Mouse (Mus musculus) left cerebral cortex, postnatal 10 days (tissue): ENCODE results near the gene Fam192a. TPM values are rescaled to one million over a fixed set of nuclear protein-coding genes. Genes with fewer than 3 reads are reported as not detected.

Source experiments
- DNase-seq, 2 experiments: peaks; one replicate each; pipeline ENCODE4 v3.0.0; 2021 to 2022; ENCODE audit warnings: low spot score in 2 of 2, mixed read lengths in 1 of 2; ENCODE audit errors: extremely low spot score in 1 of 2
- intact Hi-C: fragments of 180-260 bp; cut with DNase I; formaldehyde crosslinking; loops from one replicate; pipeline ENCODE4 v1.15.1; 2025
- total RNA-seq, 2 experiments: library from RNA; stranded (reverse); gene quantifications; 2 replicates each; pipeline ENCODE4 v1.2.3; 2021

Fam192a gene
- total RNA-seq, 2 experiments from 2014 or later, result 42.0 to 46.1 TPM

DNA sequence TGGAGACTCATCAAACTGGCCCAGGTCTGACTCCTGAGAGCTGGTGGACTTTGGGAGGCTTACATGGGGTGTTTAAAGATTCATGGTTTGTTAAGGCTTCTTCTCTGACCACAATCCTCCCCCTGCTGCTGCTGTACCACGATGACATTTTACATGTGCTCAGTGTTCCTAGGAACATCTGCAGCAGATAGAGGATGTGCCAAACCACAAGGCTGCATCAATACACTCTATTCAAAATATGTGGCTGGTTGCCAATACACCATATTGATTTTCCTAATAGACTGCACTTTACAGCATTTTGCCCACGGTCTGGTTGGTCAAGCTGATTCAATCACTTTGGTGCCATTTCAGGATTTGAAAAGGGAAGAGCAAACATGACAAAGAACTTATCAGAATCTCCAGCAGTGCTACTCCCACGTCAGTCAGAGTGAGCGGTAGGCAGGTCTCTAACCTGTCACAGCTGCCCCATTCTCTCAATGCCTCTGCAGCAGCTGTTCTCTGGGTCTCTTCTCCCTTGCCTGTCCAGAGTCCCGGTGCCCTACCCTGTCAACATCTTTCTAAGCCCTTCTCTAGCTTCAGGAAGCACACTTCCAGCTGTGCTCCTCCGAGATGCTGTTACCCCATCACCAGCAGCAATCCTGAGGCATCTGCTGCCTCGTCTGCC is 19.8 kb downstream of the Fam192a start:
- intact Hi-C loops, result loop anchor here (10.0 kb wide), 1 partner anchor 237 kb away; no protein-coding TSS in a partner anchor

DNA sequence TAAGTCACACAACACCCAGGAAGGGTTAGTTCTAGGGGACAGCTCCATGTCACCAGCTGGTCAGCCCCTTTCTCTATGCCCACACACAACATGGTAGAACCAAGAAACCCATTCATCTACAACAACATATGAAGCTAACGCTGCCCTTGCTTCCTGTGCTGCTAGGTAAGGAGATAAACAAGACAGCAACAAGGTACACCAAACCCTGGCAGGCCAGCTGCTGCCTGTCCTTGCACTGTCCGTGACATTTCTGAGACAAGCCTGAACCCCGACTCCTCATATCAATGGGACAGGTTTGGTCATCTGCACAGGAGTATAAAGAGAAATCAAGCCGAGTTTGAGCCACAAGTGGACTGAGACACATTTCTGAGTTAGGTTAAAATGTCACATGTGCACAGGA is 26.6 kb downstream of the Fam192a start:
- no peak for DNase-seq
- intact Hi-C loops, result no loop called here

More for the DNA sequence above, 19.8 kb downstream of the Fam192a start:
- no peak for DNase-seq

DNA sequence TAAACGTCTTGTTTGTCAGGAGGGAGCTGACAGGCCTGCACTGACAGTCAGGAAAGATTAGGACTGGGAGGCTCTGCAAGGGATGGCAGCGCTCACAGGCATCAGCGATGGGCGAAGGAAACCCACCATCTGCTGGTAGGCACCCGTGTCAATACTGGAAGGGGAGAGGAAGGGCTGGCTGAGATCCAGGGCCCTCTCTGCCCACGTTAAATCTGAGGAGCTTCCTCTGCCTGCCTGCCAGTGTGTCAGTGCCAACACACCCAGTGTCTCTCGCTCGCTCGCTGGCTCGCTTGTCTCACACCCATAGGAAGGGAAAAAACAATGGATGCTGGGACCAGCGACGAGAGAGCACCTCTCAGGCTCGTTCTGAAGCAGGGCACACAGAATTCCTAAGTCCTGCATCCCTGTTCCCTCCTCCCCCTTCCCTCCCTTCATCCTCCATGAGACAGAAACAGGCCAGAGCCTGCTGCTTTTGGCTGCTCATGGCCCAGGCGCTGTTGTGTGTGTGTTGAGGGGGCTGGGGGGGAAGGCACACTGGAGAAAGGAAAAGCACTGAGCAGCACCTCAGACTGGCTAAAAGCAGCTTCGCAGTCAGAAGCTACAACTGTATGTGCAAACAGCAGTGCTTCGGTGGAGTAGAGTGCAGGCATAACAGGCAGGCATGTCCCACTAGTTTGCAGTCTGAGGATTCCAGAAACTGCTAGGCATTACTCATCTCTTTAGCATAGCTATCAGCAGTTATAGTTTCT is 27.5 kb downstream of the Fam192a start:
- DNase-seq, result peak; percentile 80 to 82
- intact Hi-C loops, result no loop called here

DNA sequence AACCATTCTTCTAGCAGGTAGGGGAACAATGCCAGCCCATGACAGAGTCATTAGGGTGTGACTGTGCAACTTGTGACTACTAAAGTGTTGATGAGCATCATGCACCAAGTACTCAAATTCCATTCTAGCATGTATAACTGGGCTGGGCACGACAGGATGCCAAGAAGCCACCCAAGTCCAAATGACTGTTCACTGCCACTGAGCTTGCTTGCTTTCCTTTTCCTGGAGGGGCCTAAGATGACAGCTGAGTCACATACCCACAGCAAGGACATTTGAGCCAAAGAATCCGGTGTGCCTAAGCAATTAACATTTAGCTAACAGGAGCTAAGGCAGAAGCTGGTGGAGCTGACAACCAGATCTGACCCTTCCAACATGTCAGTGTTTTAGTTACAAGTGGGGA is 29.9 kb downstream of the Fam192a start:
- intact Hi-C loops, result no loop called here
- no peak for DNase-seq

DNA sequence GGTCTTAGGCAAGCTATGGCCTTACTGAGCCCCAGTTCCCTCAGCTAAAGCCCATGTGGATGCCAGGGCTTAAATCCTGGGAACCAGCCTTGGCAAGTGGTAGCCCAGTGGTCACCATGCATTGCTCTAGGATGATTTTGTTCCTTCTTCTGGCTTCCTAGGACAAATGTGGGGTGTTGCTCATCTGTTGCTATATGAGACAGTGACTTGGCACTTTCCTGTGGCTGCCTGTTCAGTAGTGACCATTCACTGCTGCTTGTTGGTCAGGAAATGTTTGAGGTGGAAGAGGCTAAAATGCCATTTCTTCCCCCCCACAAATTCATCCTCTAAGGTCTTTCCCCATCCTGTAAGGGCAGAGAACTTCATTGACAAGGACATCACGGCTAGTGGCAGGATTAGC is 32.4 kb downstream of the Fam192a start:
- DNase-seq, result no peak
- intact Hi-C loops, result no loop called here

DNA sequence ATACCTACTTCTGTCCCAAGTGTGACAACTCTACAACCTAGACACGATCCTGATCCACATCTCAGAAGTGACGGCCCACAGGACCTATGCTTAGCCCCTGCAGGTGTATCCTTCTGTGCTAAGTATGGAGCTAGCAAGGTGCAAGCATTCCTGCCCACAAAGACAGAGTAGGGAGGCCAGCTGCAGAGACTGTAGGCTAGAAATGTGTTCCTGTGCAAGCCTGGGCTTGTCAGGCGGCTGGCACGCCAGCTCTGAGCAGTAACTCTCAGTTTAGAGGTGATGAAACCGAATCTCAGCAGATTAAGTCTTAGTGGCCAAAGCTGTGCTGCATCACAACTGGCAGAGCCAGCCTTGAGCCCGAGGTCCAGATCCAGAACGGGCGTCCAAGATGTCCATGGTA is 33.7 kb downstream of the Fam192a start:
- intact Hi-C loops, result no loop called here
- no peak for DNase-seq

DNA sequence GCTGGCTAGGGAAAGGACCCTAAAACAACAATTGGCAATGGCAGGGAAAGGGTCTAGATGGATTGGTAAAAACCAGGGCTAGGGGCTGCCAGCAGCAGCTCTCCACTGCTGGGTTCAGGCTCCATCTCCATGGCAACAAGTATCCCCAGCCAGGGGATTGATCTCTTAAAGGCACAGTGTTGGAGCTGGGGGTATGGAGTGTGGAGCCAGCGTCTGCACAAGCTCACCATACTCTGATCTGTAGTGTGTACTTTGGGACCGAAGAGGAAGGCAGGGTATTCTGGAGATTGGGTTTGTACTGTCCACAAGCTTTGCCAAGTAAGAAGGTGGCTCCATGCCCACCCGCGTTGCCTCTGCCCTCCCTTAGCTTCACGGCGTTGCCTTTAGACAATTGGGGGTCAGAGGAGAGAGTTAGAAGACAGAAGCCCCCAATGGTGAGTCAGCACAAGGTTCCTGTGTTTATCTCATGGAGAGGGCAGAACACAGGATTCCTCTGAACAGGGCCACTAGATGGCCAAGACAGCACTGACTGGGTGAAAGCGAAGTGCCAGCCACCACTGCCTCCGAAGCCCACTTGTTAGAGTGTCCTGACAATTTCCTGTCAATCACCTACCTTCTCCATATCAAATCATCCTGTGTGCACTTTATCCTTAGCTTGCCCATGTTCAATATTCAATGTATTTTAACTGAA is 34.5 kb downstream of the Fam192a start:
- no peak for DNase-seq
- intact Hi-C loops, result no loop called here

DNA sequence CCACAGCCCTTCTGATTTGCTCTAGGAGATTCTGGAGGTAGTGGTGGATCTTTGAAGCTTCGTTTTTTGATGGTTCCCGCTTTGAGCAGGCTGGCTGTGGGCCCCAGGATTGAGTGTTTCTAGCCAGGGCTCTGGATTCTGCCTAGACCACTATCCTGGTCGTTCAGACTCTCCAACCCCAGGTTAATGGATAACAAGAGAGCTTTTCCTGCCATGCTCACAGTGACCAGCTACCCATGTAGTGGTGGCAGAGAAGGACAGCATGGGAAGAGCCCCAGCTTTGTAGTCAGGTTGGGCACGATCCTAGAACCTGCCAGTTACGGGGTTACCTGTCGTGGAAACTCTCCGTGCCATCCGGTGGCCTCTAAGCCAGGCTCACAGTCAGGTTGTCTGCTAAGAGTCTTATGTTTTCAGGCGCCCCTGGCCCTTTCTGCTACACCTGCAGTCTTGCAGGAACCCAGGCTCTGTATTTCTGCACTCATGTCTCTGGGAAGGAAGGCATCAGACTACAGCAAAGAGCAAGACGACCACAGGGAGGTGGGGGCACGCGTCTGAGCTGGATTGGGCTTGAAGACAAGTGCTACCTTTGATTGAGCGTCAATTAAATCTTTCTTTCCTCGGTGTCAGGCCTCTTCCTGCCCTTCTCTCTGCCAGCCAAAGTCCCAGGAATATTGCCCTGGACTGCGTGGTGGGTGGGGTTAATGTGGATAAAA is 35.2 kb downstream of the Fam192a start:
- no peak for DNase-seq
- intact Hi-C loops, result no loop called here

DNA sequence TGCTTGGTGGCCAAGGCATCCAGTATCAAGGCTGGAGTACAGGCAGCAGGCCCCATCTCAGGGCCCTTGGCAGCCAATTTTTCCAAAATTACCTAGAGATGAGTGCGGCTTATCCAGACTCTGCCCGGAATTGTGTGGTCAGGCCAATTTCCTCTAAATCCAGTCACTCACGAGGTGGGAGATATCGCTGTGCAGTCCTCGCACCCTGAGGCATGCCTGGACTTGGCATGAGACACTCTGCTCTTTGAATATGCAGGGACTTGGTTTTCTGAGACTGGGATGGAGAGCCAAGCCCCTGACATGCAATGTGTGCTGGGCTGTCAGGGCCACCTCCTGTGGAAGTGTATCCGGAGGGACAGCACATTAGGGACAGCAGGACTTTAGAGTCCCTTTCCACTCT is 35.8 kb downstream of the Fam192a start:
- intact Hi-C loops, result no loop called here
- DNase-seq, result no peak

DNA sequence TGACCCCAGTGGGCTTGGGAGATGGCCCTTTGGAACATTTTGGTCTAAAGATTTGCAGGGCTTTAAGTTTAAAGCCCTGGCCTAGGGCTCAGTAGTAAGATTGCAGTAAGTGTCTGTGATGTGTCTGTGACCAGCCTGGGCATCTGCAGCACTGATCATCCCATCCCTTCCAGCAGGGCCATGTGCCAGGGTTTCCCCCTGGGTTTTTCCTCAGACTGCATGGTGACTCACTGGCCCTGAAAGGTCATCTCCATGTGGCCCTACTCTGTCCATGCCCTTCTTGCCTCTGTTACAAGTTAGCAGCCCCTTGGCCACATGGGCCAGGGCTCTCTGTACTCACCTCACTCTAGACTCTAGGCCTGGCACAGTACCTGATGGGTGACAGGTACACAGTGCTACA is 37.4 kb downstream of the Fam192a start:
- intact Hi-C loops, result no loop called here
- no peak for DNase-seq

DNA sequence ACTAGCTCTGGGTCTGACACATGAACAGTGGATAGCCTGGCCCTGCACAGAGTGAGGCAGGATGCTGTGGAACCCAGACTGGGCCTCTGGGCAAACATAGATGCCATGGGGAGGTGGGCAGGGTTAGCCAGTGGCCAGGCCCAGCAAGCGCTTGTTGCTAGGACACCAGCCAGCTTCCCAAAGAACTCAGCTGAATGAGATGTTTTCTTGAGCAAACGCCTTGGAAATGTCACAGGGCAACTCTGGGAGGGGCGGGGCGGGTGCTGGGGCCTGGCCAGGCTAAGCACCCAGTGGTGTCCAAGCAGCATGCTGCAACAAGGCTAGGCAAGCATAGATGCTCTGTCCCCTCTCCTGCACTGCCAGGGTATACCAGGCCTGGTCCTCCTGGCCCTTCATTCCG is 40.5 kb downstream of the Fam192a start:
- peak in 1 of 2 experiments; percentile 42 for DNase-seq
- intact Hi-C loops, result no loop called here

DNA sequence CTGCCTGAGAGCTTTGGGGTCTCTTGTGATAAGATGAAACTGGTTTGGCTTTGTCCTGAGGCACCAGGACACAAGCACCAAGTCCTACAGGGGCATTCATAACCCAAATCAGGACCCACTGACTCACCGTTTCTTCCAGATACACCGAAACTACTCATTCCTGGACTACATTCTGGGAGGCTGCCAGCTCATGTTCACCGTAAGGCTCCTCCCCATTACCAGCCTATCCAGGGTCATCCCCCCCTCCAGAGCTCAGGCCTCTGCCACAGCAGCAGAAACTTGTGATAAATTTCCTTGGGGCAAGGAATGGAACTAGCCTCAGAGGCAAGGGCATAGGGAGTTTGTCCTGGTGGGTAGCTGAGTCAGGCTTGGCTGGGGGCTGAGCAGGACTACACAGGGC is 44.5 kb downstream of the Fam192a start:
- intact Hi-C loops, result no loop called here
- no peak for DNase-seq

DNA sequence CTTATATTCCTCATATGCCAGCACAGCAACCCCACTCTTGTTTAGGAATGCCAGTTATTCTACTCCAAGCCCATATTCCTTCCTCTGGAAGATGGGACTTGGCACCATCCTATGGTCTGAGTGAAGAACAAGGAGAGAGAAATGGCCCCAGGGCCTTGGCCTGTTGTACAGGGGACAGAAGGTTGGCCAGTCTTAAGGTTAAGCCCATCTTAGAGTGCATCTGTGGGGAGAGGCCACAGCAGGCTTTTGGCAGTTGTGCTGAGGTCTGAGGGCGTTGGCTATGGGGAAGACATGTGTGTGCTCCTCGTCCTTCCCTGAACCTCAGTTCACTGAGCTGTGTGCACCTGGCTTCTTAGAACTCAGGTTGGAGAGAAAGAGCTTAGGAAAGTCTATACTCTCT is 49.1 kb downstream of the Fam192a start:
- intact Hi-C loops, result no loop called here
- no peak for DNase-seq

DNA sequence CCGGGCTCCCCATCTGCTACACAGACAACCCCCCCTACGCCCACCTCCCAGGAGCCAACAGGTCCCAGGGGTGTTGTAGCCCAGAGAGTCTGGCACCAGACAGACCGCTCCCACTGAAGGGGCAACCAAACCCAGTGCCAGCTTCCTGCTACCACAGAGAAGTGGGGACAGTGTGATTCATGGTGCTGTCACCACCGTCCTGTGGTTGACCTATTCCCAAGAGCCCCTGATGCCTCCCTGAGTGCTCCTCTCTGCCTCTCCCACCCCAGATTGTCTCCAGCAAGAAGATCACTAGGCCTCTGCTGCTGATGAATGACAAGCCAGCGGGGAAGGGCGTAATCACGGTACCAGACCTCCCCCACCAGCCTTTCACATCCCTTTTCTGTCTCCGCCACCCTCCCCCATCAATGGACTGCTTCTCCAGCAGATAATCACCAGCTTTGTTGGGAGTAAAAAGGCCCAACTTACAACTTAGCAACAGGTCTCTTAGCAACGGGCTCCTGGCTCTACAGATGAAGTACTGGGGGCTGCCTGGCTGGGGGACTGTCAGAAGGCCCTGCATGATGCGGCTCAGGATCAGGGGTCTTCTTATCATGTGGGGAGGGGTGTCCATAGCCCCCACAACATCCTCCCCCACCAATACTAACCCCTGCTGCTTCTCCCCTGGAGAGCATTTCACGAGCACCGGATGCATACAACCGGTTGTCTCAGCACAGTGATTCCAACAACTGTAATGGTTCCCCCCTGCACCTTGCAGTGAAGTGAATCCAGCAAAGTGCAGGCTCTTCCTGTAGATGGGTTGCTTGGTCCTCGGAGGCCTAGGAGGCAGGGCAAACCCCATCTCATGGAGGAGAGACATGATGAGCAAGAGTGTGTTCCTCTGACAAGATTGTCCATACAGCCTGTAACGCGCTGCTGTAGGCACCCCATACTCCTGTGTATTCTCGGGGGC is 50.0 kb downstream of the Fam192a start:
- intact Hi-C loops, result no loop called here
- DNase-seq, result peak; percentile 84 to 87

DNA sequence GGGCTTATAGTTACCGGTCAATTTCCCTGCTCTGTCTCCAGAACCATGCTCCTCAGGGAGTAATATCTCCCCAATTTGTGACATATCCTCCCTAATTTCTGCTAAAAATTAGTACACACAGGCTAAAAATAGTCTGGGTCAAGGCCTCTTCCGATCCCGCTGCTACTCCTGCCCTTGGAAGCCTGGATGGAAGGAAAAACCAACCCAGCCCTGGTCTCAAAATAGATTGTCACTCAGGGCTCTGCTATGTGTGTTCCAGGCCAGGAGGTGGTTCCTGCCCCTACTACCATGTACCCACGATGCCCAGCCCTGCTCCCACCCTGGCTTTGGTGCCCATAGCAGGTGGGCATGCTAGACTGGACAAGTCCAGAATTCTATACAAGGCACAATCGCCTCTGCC is 51.8 kb downstream of the Fam192a start:
- DNase-seq, result no peak
- intact Hi-C loops, result no loop called here

DNA sequence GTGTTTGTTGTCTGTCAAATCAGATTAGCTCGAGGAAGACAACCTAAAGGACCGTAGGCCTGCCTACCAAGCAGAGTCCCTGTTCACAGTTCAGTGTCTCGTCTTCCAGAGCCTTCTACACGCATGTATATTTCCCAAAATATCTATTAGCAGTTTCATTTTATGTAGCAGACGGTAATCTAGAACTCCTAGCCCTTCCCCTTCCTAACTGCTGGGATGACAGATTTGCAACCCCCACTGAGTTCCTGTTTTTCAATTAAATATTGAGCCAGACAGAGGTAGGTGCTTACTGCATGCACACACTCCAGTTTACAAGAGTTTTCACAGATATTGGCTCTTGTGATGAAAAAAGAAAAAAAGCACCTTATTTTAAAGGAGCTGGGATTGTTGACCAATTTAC is 52.3 kb downstream of the Fam192a start:
- no peak for DNase-seq
- intact Hi-C loops, result no loop called here

DNA sequence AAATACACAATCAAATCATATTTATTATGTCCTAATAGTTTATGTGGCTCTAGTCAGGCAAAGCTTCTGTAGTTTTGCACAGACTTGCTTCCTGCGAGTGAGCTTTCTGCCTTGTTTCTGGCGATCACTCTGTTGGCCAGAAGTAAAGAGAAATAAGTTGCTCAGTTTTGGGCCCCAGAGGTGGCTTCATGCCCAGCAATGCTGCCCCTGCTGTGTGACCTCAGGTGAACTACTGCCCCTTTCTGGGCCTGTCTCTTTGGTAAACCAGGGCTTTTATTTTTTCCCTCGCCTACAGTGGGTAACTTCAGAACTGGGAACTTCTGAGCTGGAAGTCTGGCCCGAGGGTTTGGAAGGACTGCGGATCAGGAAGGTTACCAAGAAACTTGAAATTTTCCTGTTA is 52.8 kb downstream of the Fam192a start:
- peak in 1 of 2 experiments; percentile 60 for DNase-seq
- intact Hi-C loops, result no loop called here

DNA sequence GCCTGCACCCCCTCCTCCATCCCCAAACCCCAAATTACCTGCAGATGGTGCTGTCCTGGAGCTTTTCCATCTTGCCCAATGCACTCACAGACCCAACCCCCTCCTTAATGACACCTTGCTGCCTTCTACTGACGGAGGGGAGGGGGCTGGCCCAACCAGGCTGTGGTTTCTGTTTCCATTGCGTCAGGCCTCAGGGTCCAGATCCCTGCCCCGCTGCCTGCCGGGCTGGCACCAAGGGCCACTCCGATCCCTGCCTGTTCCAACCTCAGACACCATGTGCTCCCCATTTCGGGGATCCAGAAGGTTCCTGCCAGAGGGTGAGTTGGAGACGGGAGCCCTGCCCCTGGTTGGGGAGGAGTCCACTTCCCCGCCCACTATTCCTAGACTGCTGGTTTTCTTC is 57.8 kb downstream of the Fam192a start:
- no peak for DNase-seq
- intact Hi-C loops, result no loop called here
